Mouse (Mus musculus) kidney, postnatal 0 days (tissue): ENCODE measurements at regions not wholly inside any gene's neighbourhood (a gene's known extent, or its start where the extent isn't known, plus 50 kb on each side); places are given as distances from the start of the nearest gene placed in this dataset.

Source experiments
- ATAC-seq: fragments of 200-750 bp; cut with Nextera tagmentation; replicated peaks from 2 replicates; pipeline ENCODE4 v1.8.0; 2017; ENCODE audit warnings: low read depth, moderate number of reproducible peaks, moderate TSS enrichment, moderate library complexity; ENCODE audit not compliant: low FRiP score
- DNase-seq: peaks from one replicate; pipeline ENCODE4 v3.0.0-alpha.2; 2016; ENCODE audit warnings: low spot score
- H3K27ac ChIP-seq: fragments of 300-500 bp; sonication (generic); 2 replicates; pipeline ENCODE4 v1.5.1; 2014; ENCODE audit warnings: mild to moderate bottlenecking
- H3K27me3 ChIP-seq: fragments of 300-500 bp; sonication (generic); 2 replicates; pipeline ENCODE4 v1.6.1; 2014; ENCODE audit warnings: low read length, mixed read lengths; ENCODE audit not compliant: insufficient read depth
- H3K36me3 ChIP-seq: fragments of 300-500 bp; sonication (generic); 2 replicates; pipeline ENCODE4 v1.6.1; 2014; ENCODE audit warnings: low read length, mixed read lengths; ENCODE audit not compliant: insufficient read depth
- H3K4me1 ChIP-seq: fragments of 300-500 bp; sonication (generic); replicated peaks from 2 replicates; pipeline ENCODE4 v1.6.1; 2014; ENCODE audit warnings: antibody characterized with exemption, low read length, mixed read lengths; ENCODE audit not compliant: insufficient read depth
- H3K4me2 ChIP-seq: fragments of 300-500 bp; sonication (generic); 2 replicates; pipeline ENCODE4 v1.6.1; 2014; ENCODE audit warnings: mild to moderate bottlenecking, low read length, moderate library complexity, mixed read lengths
- H3K4me3 ChIP-seq: fragments of 300-500 bp; sonication (generic); replicated peaks from 2 replicates; pipeline ENCODE4 v1.5.1; 2014; ENCODE audit warnings: low read depth, low read length
- H3K9ac ChIP-seq: fragments of 300-500 bp; sonication (generic); 2 replicates; pipeline ENCODE4 v1.6.1; 2014; ENCODE audit warnings: low read depth, low read length
- H3K9me3 ChIP-seq: fragments of 300-500 bp; sonication (generic); replicated peaks from 2 replicates; pipeline ENCODE4 v1.6.1; 2016; ENCODE audit warnings: low read length, inconsistent platforms, mixed read lengths
- CTCF ChIP-seq: IDR thresholded peaks from 2 replicates; pipeline ENCODE4 v1.5.1; 2016; ENCODE audit warnings: antibody characterized with exemption, low read depth, mild to moderate bottlenecking, moderate library complexity
- WGBS: fragments of 180-500 bp; shearing (Covaris S2); extraction: QIAGEN DNeasy Blood & Tissue Kit; methylation state at CpG from one replicate; pipeline ENCODE4 v1.1.7; 2014; 5-methylcytosine and 5-hydroxymethylcytosine counted together

DNA sequence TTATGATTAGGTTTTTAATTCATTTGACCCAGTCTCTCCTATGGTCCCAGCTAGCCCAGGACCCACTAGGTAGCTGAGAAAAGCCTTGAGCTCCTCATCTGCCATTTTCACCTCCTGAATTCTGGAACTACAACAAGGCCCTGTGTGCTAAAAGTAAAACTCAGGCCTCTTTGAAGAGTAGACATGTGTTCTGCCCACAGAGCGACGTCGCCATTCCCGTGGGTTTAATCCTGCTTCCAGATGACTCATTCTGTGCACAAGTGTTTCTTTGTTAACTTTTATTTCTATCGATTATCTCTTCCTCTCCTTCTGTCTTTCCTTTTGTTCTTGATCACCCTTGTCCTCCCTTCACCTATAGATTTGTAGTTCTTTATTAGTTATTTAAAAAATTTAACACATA, 1046.7 kb upstream of the Apob start:
- no peak overlapping the region for H3K4me3 ChIP-seq
- 84% methylated on average over 5 of the region's 5 CpGs for WGBS
- H3K27ac ChIP-seq: no peak overlapping the region
- H3K36me3 ChIP-seq: no peaks in the 10 kb centered on the region
- ATAC-seq (no peak), DNase-seq (no peak)
- no peaks in the 10 kb centered on the region for H3K27me3 ChIP-seq
- H3K4me1 ChIP-seq: no peaks in the 10 kb centered on the region
- H3K9me3 ChIP-seq: no peaks in the 10 kb centered on the region
- H3K4me2 ChIP-seq: no peak overlapping the region
- no peak overlapping the region for H3K9ac ChIP-seq
- TF ChIP-seq CTCF: no peak

DNA sequence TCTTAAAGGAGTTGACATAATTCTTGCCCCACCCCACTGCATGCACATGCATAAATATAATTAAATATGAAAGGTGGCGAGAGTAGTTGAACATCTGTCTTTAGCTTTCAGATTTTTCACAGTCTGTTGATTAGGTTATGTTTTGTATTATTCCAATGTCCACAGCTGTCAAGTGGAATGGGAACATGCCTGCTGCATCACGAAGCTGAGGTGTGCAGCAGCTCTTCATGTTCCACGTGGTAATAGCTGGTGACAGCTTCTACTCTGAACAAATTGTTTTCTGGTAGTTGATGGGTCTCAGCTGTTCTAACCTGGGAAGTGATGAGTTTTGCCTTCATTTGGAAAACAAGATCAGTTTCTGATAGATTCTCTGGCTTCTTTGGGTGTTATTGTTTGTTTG, 1020.8 kb upstream of the Apob start:
- Histone ChIP-seq H3K9me3 (no peaks in the 10 kb centered on the region), H3K9ac (no peak overlapping the region), H3K36me3 (no peaks in the 10 kb centered on the region), H3K4me3 (no peak overlapping the region), H3K27me3 (no peaks in the 10 kb centered on the region), H3K4me1 (no peaks in the 10 kb centered on the region), H3K27ac (no peak overlapping the region), H3K4me2 (no peak overlapping the region)
- ATAC-seq (no peak), DNase-seq (no peak)
- TF ChIP-seq CTCF: no peak
- 63% methylated on average over 3 of the region's 3 CpGs for WGBS

DNA sequence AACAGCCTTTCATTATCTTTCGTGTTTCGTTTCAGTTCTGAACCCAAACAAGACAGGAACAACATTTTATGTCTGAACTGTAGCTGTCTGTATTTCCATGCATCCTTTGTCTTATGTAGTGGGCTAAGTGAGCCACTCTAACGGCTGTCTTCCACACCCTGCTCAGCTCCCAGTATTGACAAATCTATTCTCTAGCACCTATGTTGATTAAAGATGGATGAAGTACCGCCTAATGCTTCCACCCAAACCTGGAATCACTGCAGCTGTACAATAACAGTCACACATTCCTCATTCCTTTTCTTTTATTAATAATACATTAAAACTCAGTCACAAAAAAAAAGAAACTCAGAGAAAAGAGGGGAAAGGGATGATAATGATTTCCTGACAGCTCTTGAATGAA, 992.8 kb upstream of the Apob start:
- Histone ChIP-seq H3K4me2 (no peak overlapping the region), H3K27ac (no peak overlapping the region), H3K27me3 (no peaks in the 10 kb centered on the region), H3K4me1 (no peaks in the 10 kb centered on the region), H3K4me3 (no peak overlapping the region), H3K36me3 (no peaks in the 10 kb centered on the region), H3K9ac (no peak overlapping the region), H3K9me3 (no peaks in the 10 kb centered on the region)
- WGBS: 80% methylated on average over 4 of the region's 4 CpGs
- ATAC-seq (no peak), DNase-seq (no peak)
- TF ChIP-seq CTCF: no peak

DNA sequence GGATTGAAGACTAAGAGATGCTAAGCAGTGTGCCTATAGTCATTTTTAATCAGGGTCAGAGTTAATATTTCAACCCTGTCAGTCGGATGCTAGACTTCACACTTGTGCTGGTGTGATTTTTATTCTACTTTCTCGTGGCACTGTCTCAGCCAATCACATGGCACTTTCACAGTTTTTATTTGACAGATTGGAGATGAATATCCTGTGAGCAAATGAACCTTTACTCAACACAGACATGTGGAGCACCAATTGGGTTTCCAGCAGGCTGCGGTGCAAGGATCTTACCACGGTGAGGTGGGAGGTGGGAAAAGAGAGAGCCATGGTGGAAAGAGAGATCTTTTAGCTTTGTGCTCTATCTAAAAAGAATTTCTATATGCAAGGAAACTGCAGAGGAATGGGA, 949.0 kb upstream of the Apob start:
- no peak for TF ChIP-seq CTCF
- ATAC-seq: no peak

DNA sequence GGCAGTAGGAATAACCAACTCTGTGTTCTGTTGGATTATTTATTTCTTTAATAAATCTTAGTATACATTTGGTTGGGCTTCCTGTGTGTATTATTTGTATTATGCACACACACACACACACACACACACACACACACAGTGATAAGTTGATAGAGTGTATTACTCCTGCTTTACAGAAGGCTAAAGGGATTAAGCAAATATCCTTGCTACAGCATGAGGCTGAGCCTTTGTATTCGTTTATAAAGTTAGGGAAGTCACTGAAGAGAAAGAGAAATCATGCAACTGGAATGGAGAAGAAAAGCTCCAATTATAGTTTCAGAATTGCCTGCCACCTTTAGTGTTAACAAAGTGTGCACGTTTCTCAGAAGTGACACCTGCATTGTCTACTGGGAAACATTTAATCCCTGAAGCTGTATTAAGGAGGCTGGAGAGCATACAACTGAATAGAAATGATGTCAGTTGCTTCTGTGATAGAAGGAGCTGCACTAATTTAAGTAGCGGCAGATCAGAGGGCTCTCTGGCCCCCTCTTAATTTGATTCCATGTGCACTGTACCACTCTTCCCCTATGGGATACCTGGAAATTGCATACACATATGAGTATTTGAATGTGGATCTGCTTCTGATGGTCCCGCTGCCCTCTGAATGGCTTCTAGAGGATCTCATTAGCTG, 947.9 kb upstream of the Apob start:
- Histone ChIP-seq H3K4me2 (no peak overlapping the region), H3K9me3 (no peaks in the 10 kb centered on the region), H3K9ac (no peak overlapping the region), H3K27me3 (no peaks in the 10 kb centered on the region), H3K36me3 (no peaks in the 10 kb centered on the region), H3K27ac (no peak overlapping the region), H3K4me1 (no peaks in the 10 kb centered on the region), H3K4me3 (no peak overlapping the region)
- ATAC-seq (no peak), DNase-seq (no peak)
- TF ChIP-seq CTCF: no peak
- WGBS: 73% methylated on average over 4 of the region's 4 CpGs

More for the DNA sequence above, 949.0 kb upstream of the Apob start:
- DNase-seq: no peak
- H3K36me3 ChIP-seq: no peaks in the 10 kb centered on the region
- no peaks in the 10 kb centered on the region for H3K27me3 ChIP-seq
- no peaks in the 10 kb centered on the region for H3K4me1 ChIP-seq
- H3K4me2 ChIP-seq: no peak overlapping the region
- no peak overlapping the region for H3K27ac ChIP-seq
- H3K4me3 ChIP-seq: no peak overlapping the region
- H3K9me3 ChIP-seq: no peaks in the 10 kb centered on the region
- 81% methylated on average over 4 of the region's 4 CpGs for WGBS
- H3K9ac ChIP-seq: no peak overlapping the region

DNA sequence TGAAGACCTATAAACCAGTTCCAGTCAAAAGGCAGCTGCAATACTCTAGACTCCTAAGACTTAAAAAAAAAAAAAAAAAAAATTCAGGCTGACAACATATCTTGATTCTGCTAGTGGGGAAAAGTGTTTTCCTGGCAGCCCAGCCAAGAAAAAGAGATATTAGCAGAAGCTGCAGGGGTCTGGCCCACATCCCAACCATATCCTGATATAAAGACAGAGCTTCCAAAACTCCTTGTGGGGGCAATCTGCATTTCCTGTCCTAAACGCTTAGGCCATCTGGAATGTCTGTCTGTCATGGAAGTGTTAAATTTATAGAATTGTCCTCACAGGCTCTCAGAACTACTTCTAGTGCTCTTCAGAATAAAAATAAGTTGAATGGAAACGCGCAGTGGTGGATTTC, 926.7 kb upstream of the Apob start:
- WGBS: 57% methylated on average over 3 of the region's 3 CpGs
- H3K27ac ChIP-seq: no peak overlapping the region
- no peak overlapping the region for H3K4me2 ChIP-seq
- H3K36me3 ChIP-seq: no peaks in the 10 kb centered on the region
- H3K4me3 ChIP-seq: no peak overlapping the region
- no peaks in the 10 kb centered on the region for H3K4me1 ChIP-seq
- ATAC-seq (no peak), DNase-seq (peak; percentile 53)
- H3K9ac ChIP-seq: no peak overlapping the region
- no peaks in the 10 kb centered on the region for H3K27me3 ChIP-seq
- no peaks in the 10 kb centered on the region for H3K9me3 ChIP-seq
- no peak for TF ChIP-seq CTCF

DNA sequence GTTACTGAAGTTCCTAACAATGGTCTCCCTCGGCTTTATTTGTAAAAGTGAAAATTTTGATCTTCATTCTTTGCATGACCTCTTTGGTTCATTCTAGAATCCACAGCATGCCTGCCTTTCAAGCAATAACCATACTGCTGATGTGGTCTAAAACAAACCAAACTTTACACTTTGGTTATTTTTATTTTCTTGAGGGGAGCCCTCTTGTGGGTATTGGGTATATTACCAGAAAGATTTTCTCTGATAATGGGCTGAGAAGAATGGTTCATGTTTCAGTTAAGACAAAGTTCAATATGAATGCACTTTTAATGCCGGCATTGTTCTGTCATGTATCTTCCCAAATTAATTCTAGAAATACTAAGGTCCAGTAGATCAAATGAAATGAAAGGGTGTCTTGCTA, 922.9 kb upstream of the Apob start:
- no peaks in the 10 kb centered on the region for H3K36me3 ChIP-seq
- H3K4me1 ChIP-seq: no peaks in the 10 kb centered on the region
- H3K4me3 ChIP-seq: no peak overlapping the region
- no peaks in the 10 kb centered on the region for H3K27me3 ChIP-seq
- H3K27ac ChIP-seq: no peak overlapping the region
- DNase-seq (peak; percentile 10), ATAC-seq (no peak)
- H3K4me2 ChIP-seq: no peak overlapping the region
- 83% methylated on average over 2 of the region's 2 CpGs for WGBS
- H3K9me3 ChIP-seq: no peaks in the 10 kb centered on the region
- TF ChIP-seq CTCF: peak; percentile 41; the same call in 1 of the 2 replicates
- no peak overlapping the region for H3K9ac ChIP-seq
